Mouse (Mus musculus) lung, postnatal 36 days (tissue): ENCODE data around the gene Chst11.
A peak's percentile ranks its signal among the peaks of the same experiment; 100 is the strongest.

Experiments used
- DNase-seq: peaks from one replicate; pipeline ENCODE4 v3.0.0; 2022; ENCODE audit warnings: mixed read lengths

Chst11 gene

GRCm38 (mm10) chr10:82984950-82985699 lies at the start of gene Chst11:
Gene Chst11 (plus strand): TSS chr10:82985498.
- DNase-seq = peak; percentile 71

- no peak for DNase-seq
Observed at GRCm38 (mm10) chr10:82935774-82936173, 49.5 kb upstream of the Chst11 start.

- no peak for DNase-seq
Observed at GRCm38 (mm10) chr10:82953415-82953814, 31.9 kb upstream of the Chst11 start.

- no peak for DNase-seq
Observed at GRCm38 (mm10) chr10:82955117-82955516, 30.2 kb upstream of the Chst11 start.

- DNase-seq = peak; percentile 53
Observed at GRCm38 (mm10) chr10:82958218-82958761, 27.0 kb upstream of the Chst11 start.

GRCm38 (mm10) chr10:82959316-82959715 lies 26.0 kb upstream of the Chst11 start:
- no peak for DNase-seq

GRCm38 (mm10) chr10:82961302-82961701 lies 24.0 kb upstream of the Chst11 start:
- DNase-seq = peak; percentile 31

- DNase-seq = no peak
Observed at GRCm38 (mm10) chr10:82962018-82962417, 23.3 kb upstream of the Chst11 start.

- no peak for DNase-seq
Observed at GRCm38 (mm10) chr10:82962472-82963020, 22.8 kb upstream of the Chst11 start.

GRCm38 (mm10) chr10:82964491-82964890 lies 20.8 kb upstream of the Chst11 start:
- DNase-seq = peak; percentile 27

- DNase-seq = no peak
Observed at GRCm38 (mm10) chr10:82966672-82967071, 18.6 kb upstream of the Chst11 start.

- DNase-seq = peak; percentile 13
Observed at GRCm38 (mm10) chr10:82969612-82970011, 15.7 kb upstream of the Chst11 start.

- DNase-seq = no peak
Observed at GRCm38 (mm10) chr10:82971549-82971948, 13.7 kb upstream of the Chst11 start.

GRCm38 (mm10) chr10:82974201-82974600 lies 11.1 kb upstream of the Chst11 start:
- peak; percentile 16 for DNase-seq

GRCm38 (mm10) chr10:82974627-82975177 lies 10.6 kb upstream of the Chst11 start:
- no peak for DNase-seq

GRCm38 (mm10) chr10:82975806-82976205 lies 9.5 kb upstream of the Chst11 start:
- DNase-seq = no peak

GRCm38 (mm10) chr10:82982286-82982685 lies 3.0 kb upstream of the Chst11 start:
- DNase-seq = no peak

GRCm38 (mm10) chr10:82985700-82986131 lies 418 bp downstream of the Chst11 start:
- DNase-seq = peak; percentile 56

- DNase-seq = peak; percentile 9
Observed at GRCm38 (mm10) chr10:82986251-82986992, 1.1 kb downstream of the Chst11 start.

GRCm38 (mm10) chr10:82986993-82987349 lies 1.7 kb downstream of the Chst11 start:
- DNase-seq = no peak

GRCm38 (mm10) chr10:82987394-82987793 lies 2.1 kb downstream of the Chst11 start:
- DNase-seq = no peak

- DNase-seq = no peak
Observed at GRCm38 (mm10) chr10:82989418-82990025, 4.2 kb downstream of the Chst11 start.

- peak; percentile 58 for DNase-seq
Observed at GRCm38 (mm10) chr10:82990918-82991317, 5.6 kb downstream of the Chst11 start.
